Mouse (Mus musculus): ENCODE results near the gene Gstt2. TPM values are rescaled to one million over a fixed set of nuclear protein-coding genes. Genes with fewer than 3 reads are reported as not detected.

Gene Gstt2
- total RNA-seq, 2 experiments from 2014 or later: 9.4 to 12.1 TPM

DNA sequence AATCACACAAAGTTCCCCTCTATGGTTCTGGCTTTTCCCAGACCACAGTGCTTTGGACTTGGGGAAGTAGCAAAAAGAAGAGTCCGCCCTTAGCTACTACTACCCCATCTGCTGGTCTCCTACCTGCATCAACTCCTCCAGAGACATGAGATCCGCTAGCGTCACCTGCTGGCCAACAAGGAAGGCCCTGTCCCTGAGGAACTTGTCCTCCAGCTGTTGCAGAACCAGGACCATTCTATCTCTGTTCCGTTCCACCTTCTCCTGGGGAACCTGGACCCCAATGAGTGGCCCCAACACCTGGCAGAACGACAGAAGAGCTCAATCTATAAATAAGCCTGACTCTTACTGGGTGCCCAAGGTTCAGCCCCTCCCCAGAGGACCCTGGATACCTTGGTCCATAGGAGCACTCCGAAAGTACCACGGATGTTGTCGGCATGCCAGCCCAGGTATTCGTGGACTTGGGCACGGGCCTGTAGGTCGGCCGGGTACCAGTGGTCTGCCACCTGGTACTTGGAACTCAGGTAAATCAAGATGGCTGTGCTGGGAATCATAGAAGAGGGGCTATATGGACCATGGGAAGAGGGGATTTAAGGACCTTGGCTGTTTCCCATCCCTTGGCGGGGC is 4.8 kb downstream of the Gstt2 start:
- intact Hi-C loops (cut with DNase I): loop anchor here (5.0 kb wide), 2 partner anchors 60 to 90 kb away; partner anchors contain the start of gene Ddt

GRCm38 (mm10) chr10:75830275-75830670 is 7.0 kb downstream of the Gstt2 start:
- intact Hi-C loops (cut with DNase I): loop anchor here (5.0 kb wide), 2 partner anchors 58 to 88 kb away; partner anchors contain the start of gene Ddt
- no peak for DNase-seq

More for the DNA sequence above, 4.8 kb downstream of the Gstt2 start:
- DNase-seq: peak; percentile 58 to 74

GRCm38 (mm10) chr10:75829529-75830274 is 7.5 kb downstream of the Gstt2 start:
- intact Hi-C loops (cut with DNase I): loop anchor here (5.0 kb wide), 2 partner anchors 57 to 87 kb away; partner anchors contain the start of gene Ddt
- no peak for DNase-seq

- intact Hi-C loops (cut with DNase I): no loop called here
- peak; percentile 55 to 68 for DNase-seq
These were observed 8.7 kb downstream of the Gstt2 start for GRCm38 (mm10) chr10:75828500-75828931.

DNA sequence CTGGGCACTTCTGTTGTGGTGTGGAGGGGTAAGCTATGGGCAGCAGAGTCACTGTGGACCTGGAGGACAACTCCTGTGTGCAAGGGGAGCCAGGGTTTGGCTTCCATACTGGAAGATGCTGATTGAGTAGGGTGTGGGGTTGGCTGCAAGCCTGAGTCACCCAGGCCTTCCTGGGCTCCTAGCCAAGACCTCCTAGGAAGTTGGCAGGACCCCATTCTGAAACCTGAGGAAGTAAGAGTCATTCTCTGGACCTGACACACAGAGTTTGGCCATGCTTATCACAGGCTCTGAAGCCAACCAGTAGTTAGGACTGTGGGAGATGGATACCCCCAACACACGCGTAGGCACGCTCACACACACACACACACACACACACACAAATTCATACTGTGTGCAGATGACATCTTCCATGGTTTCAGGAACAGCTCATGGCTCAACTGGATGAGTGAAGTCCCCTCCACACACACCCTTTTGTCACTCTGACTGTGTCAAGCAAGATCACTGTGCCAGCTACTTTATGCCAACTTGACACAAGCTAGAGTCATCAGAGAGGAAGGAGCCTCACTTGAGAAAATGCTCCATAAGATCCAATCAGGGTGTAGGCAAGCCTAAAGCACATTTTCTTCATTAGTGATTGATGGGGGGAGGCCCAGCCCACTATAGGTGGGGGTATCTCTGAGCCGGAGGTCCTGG is 9.4 kb downstream of the Gstt2 start:
- DNase-seq: peak; percentile 34 to 59
- intact Hi-C loops (cut with DNase I): no loop called here

- no peak for DNase-seq
- intact Hi-C loops (cut with DNase I): no loop called here
These were observed 12.7 kb downstream of the Gstt2 start for GRCm38 (mm10) chr10:75824530-75824929.

DNA sequence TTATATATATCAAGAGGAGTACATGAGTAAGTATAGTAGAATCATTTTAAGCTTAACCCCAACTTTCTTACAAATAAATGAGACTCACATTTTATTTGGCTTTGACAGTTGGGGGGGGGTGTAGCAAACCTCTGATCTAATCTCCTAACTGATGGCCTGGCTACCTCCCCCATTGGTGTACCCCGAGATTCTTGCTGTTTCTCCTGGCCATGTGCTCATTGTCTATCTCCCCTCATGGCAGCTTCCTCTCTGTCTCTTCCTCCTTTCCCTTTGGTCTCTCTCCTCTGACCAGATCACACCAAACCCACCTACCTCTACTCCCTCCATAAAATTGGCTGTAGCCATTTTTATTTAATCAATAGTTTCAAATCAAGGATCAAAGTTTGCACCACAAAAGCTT is 13.4 kb downstream of the Gstt2 start:
- intact Hi-C loops (cut with DNase I): no loop called here
- no peak for DNase-seq

- intact Hi-C loops (cut with DNase I): no loop called here
- DNase-seq: no peak
These were observed 14.8 kb downstream of the Gstt2 start, which contains the start of gene Gstt4 for GRCm38 (mm10) chr10:75822443-75822842. Gene Gstt4 (minus strand): TSS chr10:75822543.

DNA sequence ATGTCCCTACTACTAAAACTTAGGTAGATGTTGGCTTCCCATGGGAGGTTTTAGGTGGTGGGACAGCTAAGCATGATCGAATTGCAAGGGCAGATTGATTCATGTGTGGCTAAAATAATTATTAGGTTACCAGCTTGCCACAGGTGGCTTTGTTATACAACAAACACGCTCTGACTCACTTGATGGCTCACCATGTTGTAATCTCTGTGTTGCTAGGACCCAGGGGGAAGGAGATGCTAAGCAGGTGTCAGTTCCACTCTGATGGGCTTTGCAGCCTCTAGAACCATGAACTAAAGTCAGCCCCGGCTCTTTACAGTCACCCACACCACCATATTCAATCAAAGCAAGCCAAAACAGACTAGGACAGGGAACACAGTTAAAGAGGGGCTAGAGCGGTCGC is 17.3 kb downstream of the Gstt2 start:
- DNase-seq: no peak
- intact Hi-C loops (cut with DNase I): no loop called here

GRCm38 (mm10) chr10:75818641-75819040 is 18.6 kb downstream of the Gstt2 start:
- intact Hi-C loops (cut with DNase I): no loop called here
- DNase-seq: no peak

DNA sequence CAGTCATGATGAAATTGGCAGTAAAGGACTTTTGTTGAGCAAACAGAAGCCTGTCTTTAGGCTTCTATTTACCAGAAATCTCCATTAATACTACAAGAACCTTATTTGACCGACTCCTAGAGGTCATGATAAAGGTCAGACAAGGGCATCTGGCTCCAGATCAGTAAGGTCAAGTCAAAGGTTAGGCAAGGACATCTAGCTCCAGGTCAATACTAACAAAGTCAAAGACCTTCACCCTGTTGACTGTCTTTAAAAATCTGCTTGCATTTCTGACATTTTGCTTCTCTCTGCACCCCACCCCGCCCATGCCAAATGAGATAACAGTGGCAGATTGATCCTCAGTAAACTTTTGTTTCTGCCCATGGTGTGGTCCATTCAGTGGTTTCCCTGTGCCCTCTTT is 33.0 kb downstream of the Gstt2 start:
- intact Hi-C loops (cut with DNase I): no loop called here
- no peak for DNase-seq

GRCm38 (mm10) chr10:75798176-75798696 is 39.0 kb downstream of the Gstt2 start, which contains the start of gene Gstt1:
Gene Gstt1 (minus strand): TSS chr10:75798584.
- DNase-seq: peak; percentile 64 to 74
- intact Hi-C loops (cut with DNase I): no loop called here

DNA sequence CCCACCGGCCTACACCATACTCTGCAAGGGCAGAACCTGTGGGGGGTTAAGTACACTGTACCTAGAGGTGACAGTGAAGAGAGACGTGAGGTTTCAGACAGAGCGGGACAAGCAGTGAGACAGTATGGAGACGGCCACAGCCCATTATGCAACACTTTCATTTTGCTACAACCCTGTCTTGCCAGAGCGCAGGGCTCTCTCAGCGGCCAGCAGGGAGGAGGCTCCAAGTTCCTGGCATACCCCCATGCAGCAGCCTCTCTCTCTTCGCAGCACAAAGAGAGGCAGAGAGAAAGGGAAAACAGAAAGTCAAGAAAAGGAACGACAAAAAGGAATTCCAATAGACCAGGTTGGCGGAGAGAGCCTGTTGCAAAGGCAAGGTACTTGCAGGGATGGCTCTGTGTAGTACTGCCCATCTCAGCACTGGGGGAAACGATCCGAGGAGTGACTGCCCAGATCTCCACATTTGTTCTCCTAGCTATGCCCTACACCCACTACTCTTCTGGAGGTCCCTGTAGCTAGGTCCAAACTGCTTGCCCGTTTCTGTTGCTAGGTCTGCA is 39.5 kb downstream of the Gstt2 start:
- DNase-seq: peak; percentile 59 to 60
- intact Hi-C loops (cut with DNase I): no loop called here

- DNase-seq: no peak
- intact Hi-C loops (cut with DNase I): no loop called here
These were observed 40.3 kb downstream of the Gstt2 start for GRCm38 (mm10) chr10:75796731-75797516.

DNA sequence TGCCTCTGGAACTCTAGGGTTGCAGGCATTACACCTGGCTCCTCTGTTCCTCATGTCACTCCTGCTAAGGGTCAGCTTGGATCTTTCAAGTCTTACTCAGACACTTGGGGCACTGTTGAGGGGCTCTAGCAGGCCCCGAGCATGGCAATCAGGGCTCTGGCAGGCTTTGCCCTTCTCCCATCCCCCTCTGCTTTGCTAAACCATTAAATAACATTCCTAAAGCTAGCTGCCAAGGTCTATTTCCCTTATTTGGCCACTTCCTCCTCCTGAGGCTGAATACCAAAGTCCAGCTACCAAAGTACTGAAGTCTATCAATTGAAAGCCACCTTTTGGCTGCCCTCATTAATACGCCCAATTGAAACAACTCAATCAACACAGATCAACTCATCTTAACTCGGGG is 42.3 kb downstream of the Gstt2 start:
- intact Hi-C loops (cut with DNase I): no loop called here

DNA sequence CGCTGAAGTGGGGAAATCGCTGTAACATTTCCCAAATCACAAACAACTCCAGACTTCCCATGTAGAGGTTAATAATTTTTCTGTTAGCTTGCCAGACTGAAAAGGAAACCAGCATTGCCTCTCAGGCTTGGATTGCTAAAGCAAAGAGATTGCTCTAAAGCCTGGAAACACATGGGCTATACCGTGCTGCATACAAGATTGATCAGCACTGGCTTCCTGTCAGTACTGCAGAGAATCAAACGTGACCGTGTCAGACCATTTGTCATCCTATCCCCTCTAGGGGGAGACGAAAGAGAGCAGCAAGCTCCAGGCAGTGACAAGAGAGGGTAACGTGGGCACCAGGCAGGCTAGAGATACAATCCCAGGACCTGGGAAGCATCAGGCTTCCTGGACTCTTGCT is 46.5 kb downstream of the Gstt2 start:
- DNase-seq: no peak
- intact Hi-C loops (cut with DNase I): no loop called here

More for the DNA sequence above, 42.3 kb downstream of the Gstt2 start:
- DNase-seq: no peak

DNA sequence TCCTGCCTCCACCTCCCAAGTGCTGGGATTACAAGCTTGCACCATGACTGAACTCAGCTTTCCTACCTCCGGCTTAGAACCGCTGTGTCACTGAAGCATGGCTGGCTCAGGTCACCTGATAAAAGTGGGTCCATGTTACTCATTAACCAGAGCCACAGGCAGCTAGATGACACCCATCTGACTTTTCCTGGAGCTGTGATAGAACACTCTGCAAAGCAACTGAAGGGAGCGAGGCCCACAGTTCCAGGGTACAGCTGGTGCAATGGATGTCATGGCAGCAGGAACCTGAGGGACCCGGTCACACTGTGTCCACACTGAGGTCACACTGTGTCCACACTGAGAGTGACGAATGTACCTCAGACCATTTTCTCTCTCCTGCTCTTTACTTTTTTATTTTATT is 47.4 kb downstream of the Gstt2 start:
- intact Hi-C loops (cut with DNase I): no loop called here
- no peak for DNase-seq

DNA sequence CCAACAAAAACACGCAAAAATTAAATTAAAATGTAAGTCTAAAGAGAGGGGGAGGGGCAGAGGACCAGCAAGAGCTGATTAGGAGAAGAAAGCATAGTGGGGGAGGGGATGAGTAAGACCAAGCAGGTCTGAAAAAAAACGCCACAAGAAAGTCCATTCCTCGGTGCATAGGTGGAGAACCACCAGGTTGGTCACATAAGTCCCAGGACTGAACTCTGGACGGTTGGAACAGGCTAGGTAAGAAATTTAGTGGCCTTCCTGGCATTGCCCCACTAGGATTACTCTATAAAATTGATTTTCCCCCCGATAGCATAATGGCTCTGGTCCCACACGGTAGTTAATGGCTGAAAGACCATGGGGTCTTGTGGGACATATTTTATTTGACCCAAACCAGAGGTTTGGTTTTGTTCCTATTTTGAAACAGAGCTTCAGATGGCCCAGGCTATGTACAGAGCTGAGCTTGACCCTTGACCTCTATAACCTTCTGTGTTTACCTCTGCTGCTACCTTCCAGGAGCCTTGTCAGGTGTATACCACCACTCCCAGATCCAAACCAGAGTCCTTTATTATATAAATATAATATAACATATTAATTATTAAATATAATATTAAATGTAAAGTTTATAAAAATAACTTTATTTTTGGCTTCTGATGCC is 48.0 kb downstream of the Gstt2 start:
- intact Hi-C loops (cut with DNase I): no loop called here
- no peak for DNase-seq

- intact Hi-C loops (cut with DNase I): no loop called here
These were observed 48.9 kb downstream of the Gstt2 start for GRCm38 (mm10) chr10:75788277-75788676.

More at GRCm38 (mm10) chr10:75788277-75788676, 48.9 kb downstream of the Gstt2 start:
- DNase-seq: no peak
